Mouse (Mus musculus) forebrain, embryonic 12.5 days (tissue): ENCODE data around the gene Papss1. TPM values are rescaled to one million over a fixed set of nuclear protein-coding genes. Genes with fewer than 3 reads are reported as not detected.
A peak's percentile ranks its signal among the peaks of the same experiment; 100 is the strongest.

Source experiments
- ATAC-seq: fragments of 200-750 bp; cut with Nextera tagmentation; 2 replicates; pipeline ENCODE4 v1.8.0; 2017; ENCODE audit warnings: moderate TSS enrichment; ENCODE audit not compliant: low FRiP score
- H3K27ac ChIP-seq: fragments of 300-500 bp; sonication (generic); 2 replicates; pipeline ENCODE4 v1.5.1; 2016; ENCODE audit warnings: mild to moderate bottlenecking
- H3K27me3 ChIP-seq: fragments of 300-500 bp; sonication (generic); 2 replicates; pipeline ENCODE4 v1.6.1; 2016; ENCODE audit warnings: mild to moderate bottlenecking
- H3K36me3 ChIP-seq: fragments of 300-500 bp; sonication (generic); replicated peaks from 2 replicates; pipeline ENCODE4 v1.6.1; 2016; ENCODE audit warnings: mild to moderate bottlenecking
- H3K4me1 ChIP-seq: fragments of 300-500 bp; sonication (generic); 2 replicates; pipeline ENCODE4 v1.6.1; 2016
- H3K4me2 ChIP-seq: fragments of 300-500 bp; sonication (generic); 2 replicates; pipeline ENCODE4 v1.6.1; 2016; ENCODE audit warnings: mild to moderate bottlenecking, moderate library complexity
- H3K4me3 ChIP-seq: fragments of 300-500 bp; sonication (generic); replicated peaks from 2 replicates; pipeline ENCODE4 v1.5.1; 2016; ENCODE audit warnings: mild to moderate bottlenecking
- H3K9ac ChIP-seq: fragments of 300-500 bp; sonication (generic); 2 replicates; pipeline ENCODE4 v1.6.1; 2016; ENCODE audit warnings: mild to moderate bottlenecking
- H3K9me3 ChIP-seq: fragments of 300-500 bp; sonication (generic); 2 replicates; pipeline ENCODE4 v1.6.1; 2016
- WGBS: fragments of 180-500 bp; shearing (Covaris S2); methylation state at CpG from one replicate; pipeline ENCODE4 v1.1.7; 2016; 5-methylcytosine and 5-hydroxymethylcytosine counted together
- polyA plus RNA-seq: library from polyadenylated mRNA; unstranded; fragments of >200 nt; fragmentation: Nextera tagmentation; extraction: Ambion mirVana; gene quantifications from 2 replicates; pipeline ENCODE4 v1.2.1, GENCODE M21; 2016

The Papss1 gene
- polyA plus RNA-seq, 1 experiment from 2014 or later = 90.8 TPM

- H3K9me3 ChIP-seq = no peaks in the 10 kb centered on the region
- no peaks in the 10 kb centered on the region for H3K36me3 ChIP-seq
- ATAC-seq = peak; percentile 57; the same call in 1 of the 2 replicates
- H3K4me2 ChIP-seq = no peak overlapping the region
- 39% methylated on average over 9 of the region's 9 CpGs for WGBS
- H3K4me1 ChIP-seq = no peaks in the 10 kb centered on the region
- no peak overlapping the region for H3K27ac ChIP-seq
- no peaks in the 10 kb centered on the region for H3K27me3 ChIP-seq
- no peak overlapping the region for H3K9ac ChIP-seq
- H3K4me3 ChIP-seq = no peak overlapping the region
Observed at GRCm38 (mm10) chr3:131552349-131553254, 12.0 kb upstream of the Papss1 start.

GRCm38 (mm10) chr3:131555771-131556170, 8.8 kb upstream of the Papss1 start:
- no peak overlapping the region for H3K27ac ChIP-seq
- no peak overlapping the region for H3K9ac ChIP-seq
- no peak for ATAC-seq
- H3K9me3 ChIP-seq = no peaks in the 10 kb centered on the region
- H3K4me2 ChIP-seq = no peak overlapping the region
- H3K4me3 ChIP-seq = no peak overlapping the region
- no peaks in the 10 kb centered on the region for H3K4me1 ChIP-seq
- H3K27me3 ChIP-seq = no peaks in the 10 kb centered on the region
- H3K36me3 ChIP-seq = no peaks in the 10 kb centered on the region

- Histone ChIP-seq H3K27ac (no peak overlapping the region), H3K4me1 (peaks cover 17% of the 10 kb centered on the region), H3K4me3 (no peak overlapping the region), H3K36me3 (no peaks in the 10 kb centered on the region), H3K27me3 (no peaks in the 10 kb centered on the region; the same call in 1 of the 2 replicates), H3K4me2 (no peak overlapping the region), H3K9ac (no peak overlapping the region), H3K9me3 (no peaks in the 10 kb centered on the region)
- ATAC-seq = no peak
Observed at GRCm38 (mm10) chr3:131561591-131561990, 3.0 kb upstream of the Papss1 start.

- Histone ChIP-seq H3K27me3 (no peaks in the 10 kb centered on the region; the same call in 1 of the 2 replicates), H3K4me1 (peaks cover 17% of the 10 kb centered on the region), H3K27ac (peak overlapping the region; percentile 95), H3K36me3 (peaks cover 8% of the 10 kb centered on the region; the same call in 1 of the 2 replicates), H3K9me3 (no peaks in the 10 kb centered on the region), H3K4me2 (peak overlapping the region; percentile 62), H3K4me3 (peak overlapping the region; percentile 79), H3K9ac (peak overlapping the region; percentile 87)
- no peak for ATAC-seq
- 4% methylated on average over 9 of the region's 9 CpGs for WGBS
Observed at GRCm38 (mm10) chr3:131565257-131565610, 666 bp downstream of the Papss1 start.

- Histone ChIP-seq H3K27me3 (no peaks in the 10 kb centered on the region; the same call in 1 of the 2 replicates), H3K4me2 (peak overlapping the region; percentile 62), H3K9me3 (no peaks in the 10 kb centered on the region), H3K4me1 (peaks cover 17% of the 10 kb centered on the region), H3K4me3 (0 out of 2 replicates have a peak overlapping the region, but pooled peaks have one; percentile 79), H3K27ac (no peak overlapping the region), H3K36me3 (peaks cover 8% of the 10 kb centered on the region; the same call in 1 of the 2 replicates), H3K9ac (no peak overlapping the region)
- WGBS = 86% methylated on average over 2 of the region's 2 CpGs
- ATAC-seq = no peak
Observed at GRCm38 (mm10) chr3:131566281-131566680, 1.7 kb downstream of the Papss1 start.

GRCm38 (mm10) chr3:131570506-131570905, 5.9 kb downstream of the Papss1 start:
- H3K9me3 ChIP-seq = no peaks in the 10 kb centered on the region
- no peaks in the 10 kb centered on the region for H3K27me3 ChIP-seq
- no peak overlapping the region for H3K4me3 ChIP-seq
- no peak overlapping the region for H3K9ac ChIP-seq
- whole genome bisulfite sequencing = 70% methylated on average over 1 of the region's 1 CpGs
- peaks cover 14% of the 10 kb centered on the region; the same call in 1 of the 2 replicates for H3K36me3 ChIP-seq
- no peak overlapping the region for H3K27ac ChIP-seq
- no peak for ATAC-seq
- peaks cover 10% of the 10 kb centered on the region for H3K4me1 ChIP-seq
- H3K4me2 ChIP-seq = no peak overlapping the region

GRCm38 (mm10) chr3:131573555-131573954, 9.0 kb downstream of the Papss1 start:
- no peak overlapping the region for H3K4me2 ChIP-seq
- no peaks in the 10 kb centered on the region for H3K27me3 ChIP-seq
- no peak for ATAC-seq
- H3K27ac ChIP-seq = no peak overlapping the region
- 80% methylated on average over 3 of the region's 3 CpGs for WGBS
- H3K4me3 ChIP-seq = no peak overlapping the region
- H3K4me1 ChIP-seq = no peaks in the 10 kb centered on the region
- no peak overlapping the region for H3K9ac ChIP-seq
- H3K9me3 ChIP-seq = no peaks in the 10 kb centered on the region
- H3K36me3 ChIP-seq = peaks cover 14% of the 10 kb centered on the region; the same call in 1 of the 2 replicates

GRCm38 (mm10) chr3:131578434-131579104, 14.0 kb downstream of the Papss1 start:
- H3K4me1 ChIP-seq = no peaks in the 10 kb centered on the region
- no peak overlapping the region for H3K4me2 ChIP-seq
- no peaks in the 10 kb centered on the region for H3K27me3 ChIP-seq
- no peak overlapping the region for H3K27ac ChIP-seq
- H3K9ac ChIP-seq = no peak overlapping the region
- WGBS = 90% methylated on average over 7 of the region's 7 CpGs
- H3K9me3 ChIP-seq = no peaks in the 10 kb centered on the region
- H3K4me3 ChIP-seq = no peak overlapping the region
- H3K36me3 ChIP-seq = peaks cover 47% of the 10 kb centered on the region
- ATAC-seq = no peak

GRCm38 (mm10) chr3:131580040-131580439, 15.5 kb downstream of the Papss1 start:
- H3K4me3 ChIP-seq = no peak overlapping the region
- no peak overlapping the region for H3K9ac ChIP-seq
- H3K27ac ChIP-seq = no peak overlapping the region
- H3K27me3 ChIP-seq = no peaks in the 10 kb centered on the region
- 92% methylated on average over 4 of the region's 4 CpGs for WGBS
- no peak overlapping the region for H3K4me2 ChIP-seq
- H3K36me3 ChIP-seq = peaks cover 55% of the 10 kb centered on the region
- no peak for ATAC-seq
- no peaks in the 10 kb centered on the region for H3K9me3 ChIP-seq
- H3K4me1 ChIP-seq = no peaks in the 10 kb centered on the region

- no peak overlapping the region for H3K27ac ChIP-seq
- no peaks in the 10 kb centered on the region for H3K4me1 ChIP-seq
- no peak overlapping the region for H3K9ac ChIP-seq
- no peaks in the 10 kb centered on the region for H3K27me3 ChIP-seq
- H3K36me3 ChIP-seq = peaks cover 64% of the 10 kb centered on the region
- H3K9me3 ChIP-seq = no peaks in the 10 kb centered on the region
- ATAC-seq = no peak
- WGBS = 89% methylated on average over 7 of the region's 7 CpGs
- no peak overlapping the region for H3K4me3 ChIP-seq
- H3K4me2 ChIP-seq = no peak overlapping the region
Observed at GRCm38 (mm10) chr3:131581096-131581495, 16.5 kb downstream of the Papss1 start.

GRCm38 (mm10) chr3:131586818-131587217, 22.2 kb downstream of the Papss1 start:
- H3K36me3 ChIP-seq = peaks cover 86% of the 10 kb centered on the region

GRCm38 (mm10) chr3:131587959-131588358, 23.4 kb downstream of the Papss1 start:
- Histone ChIP-seq H3K4me1 (no peaks in the 10 kb centered on the region), H3K9ac (no peak overlapping the region), H3K4me3 (no peak overlapping the region), H3K9me3 (no peaks in the 10 kb centered on the region), H3K27me3 (no peaks in the 10 kb centered on the region), H3K36me3 (peaks cover 78% of the 10 kb centered on the region), H3K27ac (no peak overlapping the region), H3K4me2 (no peak overlapping the region)
- ATAC-seq = no peak
- 95% methylated on average over 10 of the region's 10 CpGs for WGBS

More at GRCm38 (mm10) chr3:131586818-131587217, 22.2 kb downstream of the Papss1 start:
- H3K4me1 ChIP-seq = no peaks in the 10 kb centered on the region
- H3K4me2 ChIP-seq = no peak overlapping the region
- no peaks in the 10 kb centered on the region for H3K9me3 ChIP-seq
- H3K4me3 ChIP-seq = no peak overlapping the region
- no peak overlapping the region for H3K27ac ChIP-seq
- 95% methylated on average over 3 of the region's 3 CpGs for WGBS
- H3K27me3 ChIP-seq = no peaks in the 10 kb centered on the region
- ATAC-seq = no peak
- H3K9ac ChIP-seq = no peak overlapping the region
